Mouse (Mus musculus) G1E (cell line): ENCODE data around the gene Nlrp1b. TPM values are rescaled to one million over a fixed set of nuclear protein-coding genes. Genes with fewer than 3 reads are reported as not detected.

Source experiments
- ATAC-seq: 2 replicates; pipeline ENCODE4 v1.8.0; 2016; ENCODE audit warnings: mild to moderate bottlenecking; ENCODE audit not compliant: insufficient number of reproducible peaks, poor library complexity, low FRiP score, severe bottlenecking; ENCODE audit errors: extremely low read depth
- DNase-seq: peaks from one replicate; pipeline ENCODE4 v3.0.0; 2012; ENCODE audit warnings: low spot score
- H3K27me3 ChIP-seq: 2 replicates; pipeline ENCODE4 v1.6.1; 2012; ENCODE audit warnings: mild to moderate bottlenecking, low read length, inconsistent platforms; ENCODE audit not compliant: insufficient read depth
- H3K36me3 ChIP-seq: replicated peaks from 2 replicates; pipeline ENCODE3; 2012; ENCODE audit warnings: mild to moderate bottlenecking, inconsistent platforms
- H3K4me1 ChIP-seq: 2 replicates; pipeline ENCODE4 v1.6.1; 2012; ENCODE audit warnings: low read depth, low read length, inconsistent platforms, mixed read lengths; ENCODE audit not compliant: insufficient read depth
- H3K4me3 ChIP-seq: 2 replicates; pipeline ENCODE4 v1.5.1; 2012; ENCODE audit warnings: low read depth, mild to moderate bottlenecking, inconsistent platforms, low read length, moderate library complexity, mixed read lengths
- H3K9me3 ChIP-seq: replicated peaks from 2 replicates; pipeline ENCODE4 v1.6.1; 2012; ENCODE audit warnings: inconsistent platforms
- CTCF ChIP-seq: IDR thresholded peaks from 2 replicates; pipeline ENCODE4 v1.5.1; 2012; ENCODE audit warnings: low read depth, low read length, inconsistent platforms, mixed read lengths
- GATA1 ChIP-seq: IDR thresholded peaks from 2 replicates; pipeline ENCODE4 v1.6.1; 2012; ENCODE audit warnings: borderline replicate concordance, low read length, inconsistent platforms, mixed read lengths
- GATA2 ChIP-seq: IDR thresholded peaks from 2 replicates; pipeline ENCODE4 v1.6.1; 2012; ENCODE audit warnings: low read depth, low read length, inconsistent platforms, borderline replicate concordance
- POLR2AphosphoS5 ChIP-seq: IDR thresholded peaks from 2 replicates; pipeline ENCODE4 v1.6.1; 2012; ENCODE audit warnings: low read depth, low read length, inconsistent platforms; ENCODE audit not compliant: insufficient replicate concordance
- TAL1 ChIP-seq: conservative IDR thresholded peaks from 2 replicates; pipeline ENCODE4 v1.6.1; 2012; ENCODE audit warnings: low read depth, low read length, inconsistent platforms, mixed read lengths
- polyA plus RNA-seq: library from polyadenylated mRNA; stranded (reverse); fragments of >175 nt; gene quantifications from 2 replicates; pipeline ENCODE4 v1.2.3, GENCODE M21; 2012
- total RNA-seq, 2 experiments: library from RNA; stranded (forward) in 1 of 2; stranded (reverse) in 1 of 2; fragments of 200-1000 nt in 1 of 2; fragments of >200 nt in 1 of 2; fragmentation: Nextera tagmentation in 1 of 2; gene quantifications; 2 replicates each; pipeline ENCODE4 v1.2.3; 2014 to 2017

Gene Nlrp1b
- total and polyA plus RNA-seq, 3 experiments, result 0.05 TPM; not detected in 2

DNA sequence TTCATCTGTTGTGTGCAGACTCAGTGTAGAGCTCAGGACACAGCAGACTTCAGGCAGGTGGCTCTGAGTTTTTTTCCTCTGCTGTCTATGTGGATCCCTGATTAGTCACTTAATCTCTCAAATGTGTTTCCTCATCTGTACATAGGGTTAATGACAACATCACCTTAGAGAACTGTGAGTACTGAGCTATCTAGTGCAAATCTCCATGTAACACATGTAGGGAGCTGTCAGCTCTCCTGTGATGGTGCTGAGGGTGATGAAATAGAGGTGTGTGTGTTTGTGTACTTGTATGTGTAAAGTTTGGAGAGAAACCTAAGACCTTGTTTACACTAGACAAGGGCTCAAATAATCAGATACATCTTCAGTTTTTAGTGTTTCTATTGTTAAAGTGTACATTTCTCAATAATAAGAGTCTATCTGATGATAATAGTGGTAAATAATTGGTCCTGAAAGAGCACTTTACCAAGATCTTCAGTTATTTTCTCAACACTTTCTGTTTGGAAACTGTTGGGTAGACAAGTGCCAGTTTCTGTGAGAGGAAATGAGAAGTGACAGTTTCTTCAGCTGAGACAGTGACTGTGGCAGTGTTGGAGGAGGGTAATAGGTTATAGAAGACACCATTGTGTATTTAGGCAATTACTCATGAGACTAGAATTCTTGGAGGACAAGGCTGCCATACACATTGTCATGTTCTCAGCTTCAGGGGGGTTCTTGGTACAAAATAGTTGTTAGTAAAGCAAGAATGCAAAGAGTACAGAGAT lies 124.1 kb downstream of the Nlrp1b start:
- H3K4me1 ChIP-seq, result no peaks in the 10 kb centered on the region
- DNase-seq (no peak), ATAC-seq (no peak)
- no peak overlapping the region for H3K4me3 ChIP-seq
- H3K36me3 ChIP-seq, result no peaks in the 10 kb centered on the region
- TF ChIP-seq TAL1 (no peak), POLR2AphosphoS5 (no peak)
- no peaks in the 10 kb centered on the region for H3K9me3 ChIP-seq
- no peaks in the 10 kb centered on the region for H3K27me3 ChIP-seq

GRCm38 (mm10) chr11:71103931-71104330 lies 126.6 kb downstream of the Nlrp1b start:
- TF ChIP-seq TAL1, result no peak
- no peak for TF ChIP-seq POLR2AphosphoS5
- TF ChIP-seq CTCF, result no peak
- TF ChIP-seq GATA2, result no peak
- no peak for TF ChIP-seq GATA1
- Histone ChIP-seq H3K4me1 (no peaks in the 10 kb centered on the region), H3K4me3 (no peak overlapping the region), H3K36me3 (no peaks in the 10 kb centered on the region), H3K9me3 (no peaks in the 10 kb centered on the region), H3K27me3 (no peaks in the 10 kb centered on the region)
- DNase-seq (no peak), ATAC-seq (no peak)

Other genes starting within 250 kb of the Nlrp1b start
- 271 and 277 TPM in 2 replicates for gene C1qbp, start 247.7 kb downstream of the Nlrp1b start, total RNA-seq (2014; fragmentation: Nextera tagmentation)
- 67.7 and 75.2 TPM in 2 replicates for gene C1qbp, start 247.7 kb downstream of the Nlrp1b start, total RNA-seq (2017)
- gene C1qbp, start 247.7 kb downstream of the Nlrp1b start, polyA plus RNA-seq, result 753 and 1,114 TPM in 2 replicates
- gene Dhx33, start 226.3 kb downstream of the Nlrp1b start, total RNA-seq (2014; fragmentation: Nextera tagmentation), result 24.3 and 28.4 TPM in 2 replicates
- gene Dhx33, start 226.3 kb downstream of the Nlrp1b start, total RNA-seq (2017), result 32.7 and 37.4 TPM in 2 replicates
- 11.6 and 15.9 TPM in 2 replicates for gene Dhx33, start 226.3 kb downstream of the Nlrp1b start, polyA plus RNA-seq
- gene Mis12, start 211.1 kb downstream of the Nlrp1b start, total RNA-seq (2014; fragmentation: Nextera tagmentation), result 47.7 and 50.2 TPM in 2 replicates
- gene Mis12, start 211.1 kb downstream of the Nlrp1b start, total RNA-seq (2017), result 37.8 and 52.7 TPM in 2 replicates
- 3.9 and 4.9 TPM in 2 replicates for gene Mis12, start 211.1 kb downstream of the Nlrp1b start, polyA plus RNA-seq
- gene Derl2, start 210.9 kb downstream of the Nlrp1b start, total RNA-seq (2014; fragmentation: Nextera tagmentation), result 27.2 and 33.3 TPM in 2 replicates
- gene Derl2, start 210.9 kb downstream of the Nlrp1b start, total RNA-seq (2017), result 40.6 and 42.1 TPM in 2 replicates
- gene Derl2, start 210.9 kb downstream of the Nlrp1b start, polyA plus RNA-seq, result 14.1 and 18.5 TPM in 2 replicates
- not detected in 2 replicates for gene 6330403K07Rik, start 197.2 kb downstream of the Nlrp1b start, total RNA-seq (2014; fragmentation: Nextera tagmentation)
- 0.16 TPM in 1 of 2 replicates, not detected in the other for gene 6330403K07Rik, start 197.2 kb downstream of the Nlrp1b start, total RNA-seq (2017)
- gene 6330403K07Rik, start 197.2 kb downstream of the Nlrp1b start, polyA plus RNA-seq, result not detected in 2 replicates
- not detected in 2 replicates for gene Nlrp1a, start 86.0 kb downstream of the Nlrp1b start, total RNA-seq (2014; fragmentation: Nextera tagmentation)
- 0.05 TPM in 1 of 2 replicates, not detected in the other for gene Nlrp1a, start 86.0 kb downstream of the Nlrp1b start, total RNA-seq (2017)
- gene Nlrp1a, start 86.0 kb downstream of the Nlrp1b start, polyA plus RNA-seq, result not detected in 2 replicates